Mouse (Mus musculus): ENCODE results near the gene Sfta2.

Sfta2 gene

GRCm38 (mm10) chr17:35592131-35592530 lies 9.2 kb upstream of the Sfta2 start:
- in situ Hi-C loops (cut with MboI, MseI) = no loop called here

DNA sequence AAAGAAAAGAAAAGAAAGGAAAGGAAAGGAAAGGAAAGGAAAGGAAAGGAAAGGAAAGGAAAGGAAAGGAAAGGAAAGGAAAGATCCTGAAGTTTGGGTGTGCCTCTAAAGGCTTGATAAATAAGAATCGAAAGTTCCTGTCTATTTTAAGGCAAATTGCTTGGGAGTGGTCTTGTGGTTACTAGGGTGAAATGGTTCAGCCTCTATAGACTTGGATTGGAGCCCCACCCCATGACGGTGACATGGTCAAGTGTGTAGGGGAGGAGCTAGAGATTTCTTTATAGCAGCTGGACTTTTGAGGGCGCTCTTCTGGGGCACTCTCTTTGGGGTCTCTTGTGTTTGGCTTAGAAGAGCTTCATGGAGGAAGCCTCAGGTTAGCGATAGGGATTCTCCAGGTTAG lies 7.6 kb upstream of the Sfta2 start:
- in situ Hi-C loops (cut with MboI, MseI) = no loop called here

- in situ Hi-C loops (cut with MboI, MseI) = no loop called here
These were observed 6.9 kb upstream of the Sfta2 start for GRCm38 (mm10) chr17:35594456-35594855.

GRCm38 (mm10) chr17:35597399-35597798 lies 4.0 kb upstream of the Sfta2 start:
- in situ Hi-C loops (cut with MboI, MseI) = no loop called here

DNA sequence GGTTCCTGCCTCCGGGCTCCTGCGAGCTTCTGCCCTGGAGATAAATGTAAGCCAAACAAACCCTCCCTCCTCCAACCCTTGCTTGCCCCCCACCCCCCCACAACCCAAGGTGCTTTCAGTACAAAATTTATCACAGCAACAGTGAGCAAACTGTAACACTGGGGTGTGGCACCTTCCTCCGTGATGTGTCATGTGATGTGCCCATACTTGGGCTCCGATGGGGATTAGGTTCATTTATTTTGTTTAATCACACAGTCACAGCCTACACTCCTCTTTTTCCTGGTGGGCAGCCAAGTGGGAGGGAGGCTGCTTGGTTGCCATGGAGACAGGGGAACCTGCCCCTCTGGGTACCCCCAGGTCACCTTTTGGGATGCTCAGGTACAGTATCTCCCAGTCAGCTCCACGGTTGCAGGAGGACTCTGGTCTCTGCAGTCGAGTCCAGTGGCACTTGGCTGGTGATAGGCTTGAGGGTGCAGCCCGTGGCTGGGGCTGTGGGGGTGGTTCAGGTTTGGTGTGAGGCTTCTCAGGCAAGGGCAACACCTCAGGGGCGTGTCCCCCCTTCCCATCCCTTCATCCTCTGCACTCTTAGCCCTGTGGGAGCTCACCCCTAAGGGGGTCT lies 496 bp downstream of the Sfta2 start:
- in situ Hi-C loops (cut with MboI, MseI) = no loop called here

- in situ Hi-C loops (cut with MboI, MseI) = loop anchor here (5.0 kb wide), 1 partner anchor 80 kb away; no protein-coding TSS in a partner anchor
These were observed 15.8 kb downstream of the Sfta2 start for GRCm38 (mm10) chr17:35617127-35617526.

GRCm38 (mm10) chr17:35626537-35626936 lies 25.2 kb downstream of the Sfta2 start, which contains the start of gene Gm9573:
Gm9573 (minus strand) TSS chr17:35626637.
- in situ Hi-C loops (cut with MboI, MseI) = no loop called here

DNA sequence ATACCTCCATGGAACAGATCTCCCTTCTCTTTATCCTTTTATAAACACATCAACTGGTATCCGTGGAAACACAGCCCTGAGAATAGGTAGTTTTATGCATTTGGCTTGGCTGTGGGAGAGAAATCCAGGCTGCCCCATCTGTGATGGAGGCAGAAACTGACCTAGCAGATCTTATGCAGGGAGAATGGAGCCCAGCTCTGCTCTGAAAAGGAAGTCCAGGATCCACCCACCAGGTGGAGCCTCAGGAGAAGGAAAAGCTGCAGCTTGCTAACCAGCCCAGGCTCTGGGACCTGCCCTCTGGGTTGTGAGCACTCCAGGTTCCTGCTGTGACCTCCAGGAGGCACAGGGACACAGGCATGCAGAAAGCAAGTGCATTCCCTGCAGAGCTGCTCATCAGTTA lies 32.6 kb downstream of the Sfta2 start:
- in situ Hi-C loops (cut with MboI, MseI) = no loop called here

GRCm38 (mm10) chr17:35635202-35635601 lies 33.9 kb downstream of the Sfta2 start:
- in situ Hi-C loops (cut with MboI, MseI) = loop anchor here (5.0 kb wide), 1 partner anchor 87 kb away; no protein-coding TSS in a partner anchor

DNA sequence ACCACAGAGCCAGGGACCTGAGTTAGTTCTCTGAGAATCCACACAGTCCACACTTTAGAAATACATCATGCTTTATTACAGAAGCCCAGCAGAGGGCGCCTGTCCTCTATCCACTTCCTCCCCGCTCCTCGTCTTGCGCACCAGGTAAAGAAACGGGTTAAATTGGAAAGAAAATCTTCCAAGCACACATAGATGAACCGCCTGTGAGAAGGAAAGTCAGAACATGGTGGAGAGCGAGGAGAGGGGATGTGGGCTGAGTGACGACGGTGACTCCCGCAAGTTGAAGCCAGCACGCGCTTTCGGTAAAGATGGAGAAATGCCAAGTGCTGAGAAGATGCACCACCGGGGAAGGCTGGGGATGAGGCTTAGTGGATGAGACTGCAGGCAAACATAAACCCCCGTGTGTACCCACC lies 34.4 kb downstream of the Sfta2 start:
- in situ Hi-C loops (cut with MboI, MseI) = loop anchor here (5.0 kb wide), 1 partner anchor 87 kb away; no protein-coding TSS in a partner anchor

- in situ Hi-C loops (cut with MboI, MseI) = loop anchor here (5.0 kb wide), 1 partner anchor 86 kb away; no protein-coding TSS in a partner anchor
These were observed 35.0 kb downstream of the Sfta2 start for GRCm38 (mm10) chr17:35636363-35636762.

GRCm38 (mm10) chr17:35638475-35639190 lies 37.3 kb downstream of the Sfta2 start:
- in situ Hi-C loops (cut with MboI, MseI) = loop anchor here (5.0 kb wide), 1 partner anchor 84 kb away; no protein-coding TSS in a partner anchor

GRCm38 (mm10) chr17:35639352-35639751 lies 38.0 kb downstream of the Sfta2 start:
- in situ Hi-C loops (cut with MboI, MseI) = loop anchor here (5.0 kb wide), 1 partner anchor 83 kb away; no protein-coding TSS in a partner anchor

GRCm38 (mm10) chr17:35643609-35644236 lies 42.4 kb downstream of the Sfta2 start, which contains the start of gene Mucl3:
Mucl3 (minus strand) TSS chr17:35643695.
- in situ Hi-C loops (cut with MboI, MseI) = no loop called here

DNA sequence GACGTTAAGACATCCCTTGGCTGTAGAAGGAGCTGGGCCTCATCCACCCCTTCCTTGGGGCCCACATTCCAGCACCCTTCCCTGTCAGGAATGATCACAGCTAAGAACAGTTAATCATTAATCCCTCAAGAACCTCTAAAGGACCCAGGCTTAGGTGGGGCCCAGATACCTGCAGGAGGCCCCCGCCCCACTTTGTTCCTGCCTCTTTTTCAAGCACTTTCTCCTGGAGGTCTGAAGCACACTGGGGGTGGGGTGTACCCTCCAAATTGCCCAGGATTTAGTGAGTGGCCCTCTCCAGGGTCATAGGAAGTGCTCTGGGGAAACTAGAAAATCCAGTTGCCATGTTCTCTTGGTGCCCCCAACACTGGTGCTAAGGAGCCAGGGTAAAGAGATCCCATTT lies 48.1 kb downstream of the Sfta2 start:
- in situ Hi-C loops (cut with MboI, MseI) = no loop called here

- in situ Hi-C loops (cut with MboI, MseI) = no loop called here
These were observed 51.7 kb downstream of the Sfta2 start for GRCm38 (mm10) chr17:35653086-35653485.

DNA sequence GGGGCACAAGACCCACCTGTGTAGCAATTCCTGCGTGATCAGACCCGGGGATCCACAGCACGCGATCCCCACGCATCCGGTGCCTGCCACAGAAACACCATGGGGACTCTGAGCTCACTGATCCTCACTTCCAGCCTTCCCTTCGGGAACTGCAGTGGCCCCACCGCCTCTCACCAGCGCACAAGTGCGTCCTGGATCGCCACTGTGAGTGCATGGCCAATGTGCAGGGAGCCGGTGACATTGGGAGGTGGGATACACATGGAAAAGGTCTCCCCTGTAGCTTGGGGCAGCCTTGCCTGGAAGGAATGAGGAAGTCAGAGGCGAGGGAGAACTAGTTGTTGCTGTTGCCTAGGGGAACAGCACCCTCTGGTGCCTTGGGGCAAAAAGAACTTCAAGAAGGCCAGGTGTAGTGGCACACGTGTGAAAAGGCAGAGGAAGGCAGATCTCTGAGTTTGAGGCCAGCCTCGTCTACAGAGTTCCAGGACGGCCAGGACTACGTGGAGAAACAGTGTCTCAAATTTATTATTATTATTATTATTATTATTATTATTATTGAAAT lies 64.7 kb downstream of the Sfta2 start:
- in situ Hi-C loops (cut with MboI, MseI) = no loop called here

DNA sequence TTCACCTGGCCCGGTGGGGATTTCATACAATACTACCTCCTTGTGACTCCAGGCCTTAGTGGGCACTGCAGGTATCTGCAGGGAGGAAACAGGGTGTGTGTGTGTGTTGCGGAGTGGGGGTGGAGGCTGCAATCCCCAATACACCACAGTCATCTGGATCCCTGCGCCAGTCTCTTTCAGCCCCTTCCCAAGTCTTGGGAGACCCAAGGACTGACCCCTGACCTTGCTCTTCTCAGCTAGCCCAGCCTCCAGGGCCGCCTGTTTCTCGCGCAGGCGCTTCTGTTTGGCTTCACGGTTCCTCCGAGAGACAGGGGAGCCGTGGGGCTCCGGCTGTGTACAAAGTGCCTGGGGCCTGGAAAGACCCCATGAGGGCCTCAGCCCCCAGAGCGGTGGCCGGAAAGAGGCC lies 65.5 kb downstream of the Sfta2 start:
- in situ Hi-C loops (cut with MboI, MseI) = no loop called here

DNA sequence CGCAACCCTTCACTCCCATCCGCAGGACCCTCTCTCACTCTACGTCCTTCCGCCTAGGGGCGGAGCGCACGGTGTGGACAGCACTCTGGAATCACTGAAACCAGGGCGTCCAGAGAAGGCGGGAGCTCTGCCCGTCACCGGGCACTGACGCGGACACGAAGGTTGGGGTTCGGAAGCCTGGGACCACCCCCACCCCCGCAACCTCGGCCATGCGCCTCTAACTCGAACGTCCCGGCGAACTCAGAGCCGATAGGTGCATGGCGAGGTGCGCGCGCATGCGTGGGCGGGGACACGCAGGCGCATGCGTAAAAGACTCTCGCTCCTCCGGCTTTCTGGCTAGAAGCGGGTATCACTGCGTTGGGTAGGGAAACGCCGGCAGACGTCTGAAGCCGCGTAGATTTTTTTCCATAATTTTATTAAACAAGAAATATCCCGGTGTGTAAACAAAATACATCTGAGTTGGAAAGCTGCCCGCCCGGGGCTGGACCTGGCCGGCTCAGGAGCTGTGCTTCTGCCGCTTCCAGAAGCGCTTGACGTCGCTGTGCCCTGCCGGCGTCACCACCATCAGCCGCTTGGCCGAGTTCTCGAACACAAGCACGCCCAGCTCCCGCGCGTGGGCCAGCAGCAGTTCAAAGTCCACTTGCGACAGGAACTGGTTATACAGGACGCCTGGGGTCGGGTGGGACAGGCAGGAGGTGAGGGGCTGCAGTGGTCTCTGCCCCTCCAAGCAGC lies 66.2 kb downstream of the Sfta2 start, which contains the start of gene Vars2:
Gene Vars2 (minus strand): TSS at position 259 of the 732 bp plus-strand sequence.
- in situ Hi-C loops (cut with MboI, MseI) = no loop called here

GRCm38 (mm10) chr17:35669731-35670130 lies 68.4 kb downstream of the Sfta2 start:
- in situ Hi-C loops (cut with MboI, MseI) = no loop called here

- in situ Hi-C loops (cut with MboI, MseI) = no loop called here
These were observed 70.5 kb downstream of the Sfta2 start for GRCm38 (mm10) chr17:35671846-35672245.

Data from regulatory T cell (primary cell).